Mouse (Mus musculus): ENCODE results near the gene Enho. TPM values are rescaled to one million over a fixed set of nuclear protein-coding genes. Genes with fewer than 3 reads are reported as not detected.

Enho gene
- polyA plus RNA-seq, 2 experiments from 2014 or later: not detected

DNA sequence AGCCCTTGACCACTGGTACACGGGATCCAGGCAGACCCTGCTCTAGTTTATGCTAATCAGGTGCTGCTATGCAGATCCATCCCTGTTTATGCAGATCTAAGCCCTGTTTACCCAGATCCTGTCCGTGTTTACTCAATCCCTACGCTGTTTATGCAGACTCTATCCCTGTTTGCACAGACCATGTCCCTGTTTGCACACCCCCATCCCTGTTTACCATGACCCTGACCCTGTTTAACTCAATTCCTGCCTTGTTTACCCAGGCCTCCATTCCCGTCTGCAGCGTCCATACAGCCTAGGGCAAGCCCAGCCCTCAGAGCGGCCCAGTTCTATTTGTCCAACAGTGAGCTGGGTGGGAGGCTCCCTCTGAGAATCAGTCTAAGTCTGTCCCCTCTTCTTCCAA lies 9.9 kb downstream of the Enho start:
- no peak for ATAC-seq

DNA sequence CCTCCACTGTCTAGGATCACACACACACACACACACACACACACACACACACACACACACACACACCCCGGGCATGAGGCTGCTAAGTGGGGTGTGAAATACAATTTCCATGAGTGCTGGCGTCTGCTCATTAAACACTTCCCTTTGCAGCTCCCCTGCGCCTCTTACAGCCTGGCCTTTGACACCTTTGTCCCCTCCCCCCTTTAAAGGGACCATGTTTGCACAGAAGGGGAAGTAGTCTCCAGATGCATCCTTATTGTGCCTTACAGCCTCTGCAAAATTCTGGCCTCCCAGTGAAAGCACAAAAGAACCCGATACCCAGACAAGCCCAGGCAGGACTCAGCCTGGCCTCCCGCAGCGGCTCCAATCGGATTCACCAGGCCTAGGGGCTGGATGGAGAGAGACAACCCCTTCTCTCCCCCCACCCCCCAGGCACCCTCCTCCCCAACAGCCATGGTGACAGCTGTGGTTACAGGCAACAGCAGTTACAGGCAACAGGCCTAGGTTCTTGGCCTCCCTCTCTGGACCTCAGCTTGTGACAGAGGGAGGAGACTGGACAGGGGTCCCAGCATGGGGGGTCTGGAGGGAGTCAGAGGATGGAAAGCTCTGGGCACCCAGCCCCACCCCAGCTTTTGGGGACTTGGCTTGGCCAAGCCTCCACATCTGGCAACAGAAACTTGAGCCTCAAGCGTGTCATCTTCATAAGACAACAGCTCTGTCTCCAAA lies 11.8 kb downstream of the Enho start:
- no peak for ATAC-seq

- ATAC-seq: no peak
Observed at GRCm38 (mm10) chr4:41622071-41622470, 18.1 kb downstream of the Enho start.

DNA sequence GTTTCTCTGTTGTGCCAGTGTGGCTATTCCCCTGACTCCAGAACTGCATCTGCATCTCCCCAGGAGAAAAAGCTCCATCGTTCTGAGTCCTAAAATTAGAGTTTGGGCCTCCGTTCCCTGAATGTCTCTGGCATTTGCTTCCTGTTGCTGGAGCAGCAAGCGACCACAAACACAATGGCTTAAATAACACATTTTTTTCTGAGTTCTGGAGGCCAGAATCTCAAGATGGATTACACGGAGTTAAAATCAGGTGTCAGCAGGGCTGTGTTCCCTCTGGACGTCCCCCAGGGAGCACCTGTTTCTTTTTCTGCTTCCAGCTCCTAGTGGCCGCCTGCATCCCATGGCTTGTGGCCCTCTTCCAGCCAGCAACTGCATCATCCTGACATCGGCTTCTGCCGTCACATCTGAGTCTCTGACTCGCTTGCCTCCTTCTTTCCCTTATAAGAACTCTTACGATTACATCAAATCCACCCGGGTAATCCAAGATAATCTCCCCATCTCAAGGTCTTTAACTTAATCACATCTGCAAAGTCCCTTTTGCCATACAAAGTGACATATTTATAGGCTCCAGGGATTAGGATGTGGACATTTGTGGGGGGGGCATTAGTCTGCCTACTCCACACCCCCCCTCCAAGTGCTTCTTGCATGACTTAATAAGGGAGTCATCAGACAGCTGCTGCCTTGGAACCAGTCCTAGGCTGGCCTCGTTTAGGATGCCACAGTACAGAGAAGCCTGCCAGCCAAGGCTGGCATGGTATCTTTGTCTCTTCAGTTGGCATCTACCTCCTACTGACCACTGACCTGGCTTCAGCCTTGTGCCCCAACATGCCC lies 21.0 kb downstream of the Enho start:
- ATAC-seq: no peak

- ATAC-seq: no peak
Observed at GRCm38 (mm10) chr4:41615661-41616599, 24.2 kb downstream of the Enho start.

GRCm38 (mm10) chr4:41614156-41614555 lies 26.0 kb downstream of the Enho start:
- ATAC-seq: peak; percentile 64

DNA sequence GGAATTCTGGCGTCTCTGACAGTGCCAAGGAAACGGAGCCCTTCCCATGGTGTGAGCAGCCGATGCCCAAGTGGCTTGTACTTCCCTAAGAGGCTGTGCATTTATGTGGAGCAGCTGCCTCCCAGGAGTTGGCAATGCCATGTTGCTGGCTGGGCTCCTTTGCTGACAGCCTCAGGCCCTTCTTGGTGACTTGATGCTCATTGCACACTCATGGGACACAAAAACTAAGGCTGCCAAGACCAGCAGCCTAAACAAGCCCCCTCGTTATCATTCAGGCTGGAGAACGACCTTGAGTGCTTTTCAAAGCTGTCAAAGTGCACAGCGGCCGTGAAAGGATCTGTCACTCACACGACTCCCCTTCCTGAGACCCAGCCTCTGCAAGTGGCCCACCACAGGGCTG lies 28.0 kb downstream of the Enho start:
- no peak for ATAC-seq

DNA sequence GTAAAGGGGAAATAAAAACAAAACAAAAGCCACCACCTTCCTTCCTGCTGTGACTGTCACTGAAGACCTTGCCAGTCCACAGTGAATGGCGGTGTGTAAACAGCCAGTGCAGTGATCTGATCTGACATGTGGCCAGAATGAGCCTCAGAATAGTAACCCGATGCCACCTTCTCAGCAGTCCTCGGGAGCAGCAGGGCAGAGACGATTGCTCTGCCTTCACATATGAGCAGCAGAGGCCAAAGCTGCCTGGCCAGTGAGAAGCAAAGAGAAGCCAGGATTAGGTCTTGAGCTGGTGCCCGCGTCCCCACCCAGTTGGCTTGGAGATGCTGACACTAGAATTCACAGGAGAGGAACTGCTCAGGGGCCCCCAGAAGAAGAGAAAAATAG lies 29.5 kb downstream of the Enho start:
- no peak for ATAC-seq

- ATAC-seq: no peak
Observed at GRCm38 (mm10) chr4:41609681-41610593, 30.2 kb downstream of the Enho start.

DNA sequence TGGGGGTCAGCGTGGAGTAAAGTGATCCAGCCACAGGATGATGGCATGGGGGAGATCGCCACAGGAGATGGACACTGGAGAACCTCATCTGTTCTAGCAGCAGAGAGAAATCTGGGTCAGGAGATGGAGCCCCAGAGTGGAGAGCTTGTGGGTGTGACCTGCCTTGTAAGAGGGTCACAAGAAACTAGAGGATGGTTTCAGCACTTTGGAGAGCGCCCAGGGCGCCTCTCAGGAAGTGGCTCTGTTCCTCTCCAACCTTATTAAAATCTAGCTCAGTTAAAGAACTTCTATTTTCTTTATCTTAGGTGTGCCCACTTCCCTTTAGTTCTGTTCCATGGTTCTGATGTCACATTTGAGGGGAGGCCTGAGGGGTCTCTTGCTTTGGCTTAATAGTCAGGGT lies 33.3 kb downstream of the Enho start:
- ATAC-seq: no peak

DNA sequence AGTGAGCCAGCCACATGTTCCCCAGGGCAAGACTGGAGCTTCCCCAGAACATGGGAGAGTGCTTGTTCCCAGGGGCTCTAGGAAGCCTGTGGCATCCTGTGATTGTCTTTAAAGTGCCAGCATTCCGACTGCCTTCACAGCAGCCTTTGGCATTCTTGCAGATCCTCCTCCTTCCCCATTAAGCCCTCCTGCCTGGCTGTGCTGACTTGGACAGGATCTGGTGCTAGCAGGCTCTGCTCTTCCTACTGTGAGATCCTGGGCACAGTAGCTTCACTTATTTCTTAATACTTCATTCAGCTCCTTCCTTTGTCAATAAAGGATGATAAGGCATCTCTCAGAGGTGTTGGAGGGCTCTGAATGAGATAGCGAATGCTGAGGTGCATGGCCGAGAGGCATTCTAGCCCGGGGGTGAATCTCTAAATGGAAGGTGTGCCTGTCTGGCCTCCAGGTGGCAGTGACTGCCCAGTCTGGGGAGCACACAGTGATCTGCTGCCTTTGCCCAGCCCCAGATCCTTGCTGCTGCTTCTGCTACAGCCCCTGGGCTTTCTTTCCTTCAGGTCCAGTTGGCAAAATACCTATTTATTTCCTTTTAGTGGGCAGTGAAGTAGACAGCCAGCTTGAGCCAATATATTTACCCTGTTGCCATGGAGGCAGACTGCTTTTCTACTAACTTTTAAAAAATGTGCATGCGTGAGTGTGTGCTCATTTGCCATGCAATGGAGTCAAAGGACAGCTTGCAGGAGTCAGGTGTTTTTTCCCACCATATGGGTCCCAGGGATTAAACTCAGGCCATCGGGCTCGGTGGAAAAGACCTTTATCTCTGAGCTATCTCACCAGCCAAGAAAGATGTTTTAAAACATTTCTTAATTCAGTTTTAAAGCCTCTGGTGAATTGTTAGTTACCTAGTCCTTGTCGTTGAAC lies 35.4 kb downstream of the Enho start:
- no peak for ATAC-seq

- no peak for ATAC-seq
Observed at GRCm38 (mm10) chr4:41602818-41603217, 37.3 kb downstream of the Enho start.

Other genes starting within 250 kb of the Enho start
- 1 to 10 TPM; 1.6 to 1.7 TPM for gene Kif24, start 175.4 kb downstream of the Enho start, polyA plus RNA-seq (2017; shearing (Covaris generic))
- 10 to 100 TPM; 16.7 to 21.5 TPM for gene Nudt2, start 175.2 kb downstream of the Enho start, polyA plus RNA-seq (2017; shearing (Covaris generic))
- gene AI464131, start 137.2 kb downstream of the Enho start, polyA plus RNA-seq (2017; shearing (Covaris generic)): not detected
- not detected for gene 1110017D15Rik, start 123.0 kb downstream of the Enho start, polyA plus RNA-seq (2017; shearing (Covaris generic))
- under 1 TPM; 0.52 to 0.56 TPM for gene Fam219a, start 70.8 kb downstream of the Enho start, polyA plus RNA-seq (2017; shearing (Covaris generic))
- gene Dnaic1, start 70.5 kb downstream of the Enho start, polyA plus RNA-seq (2017; shearing (Covaris generic)): not detected
- gene Cntfr, start 56.8 kb upstream of the Enho start, polyA plus RNA-seq (2017; shearing (Covaris generic)): not detected
- 10 to 100 TPM in 1 of 2 experiments, 1 to 10 TPM in 1; 10.0 to 14.0 TPM for gene Il11ra1, start 59.7 kb upstream of the Enho start, polyA plus RNA-seq (2017; shearing (Covaris generic))
- gene Rpp25l, start 73.2 kb upstream of the Enho start, polyA plus RNA-seq (2017; shearing (Covaris generic)): 10 to 100 TPM; 57.2 to 58.2 TPM
- 10 to 100 TPM; 91.6 to 93.7 TPM for gene Dctn3, start 82.8 kb upstream of the Enho start, polyA plus RNA-seq (2017; shearing (Covaris generic))
- not detected for gene Arid3c, start 90.8 kb upstream of the Enho start, polyA plus RNA-seq (2017; shearing (Covaris generic))
- gene Galt, start 114.9 kb upstream of the Enho start, polyA plus RNA-seq (2017; shearing (Covaris generic)): 100 to 1,000 TPM in 1 of 2 experiments, 10 to 100 TPM in 1; 70.1 to 104 TPM
- 10 to 100 TPM; 42.8 to 48.9 TPM for gene Sigmar1, start 115.8 kb upstream of the Enho start, polyA plus RNA-seq (2017; shearing (Covaris generic))
- gene Ccl27a, start 133.9 kb upstream of the Enho start, polyA plus RNA-seq (2017; shearing (Covaris generic)): 10 to 100 TPM in 1 of 2 experiments, 1 to 10 TPM in 1; 9.0 to 10.9 TPM